Mouse (Mus musculus): ENCODE measurements around the gene Depdc7. TPM values are rescaled to one million over a fixed set of nuclear protein-coding genes. Genes with fewer than 3 reads are reported as not detected.

The Depdc7 gene
- total and polyA plus RNA-seq, 2 experiments from 2014 or later = 0.90 to 2.3 TPM

DNA sequence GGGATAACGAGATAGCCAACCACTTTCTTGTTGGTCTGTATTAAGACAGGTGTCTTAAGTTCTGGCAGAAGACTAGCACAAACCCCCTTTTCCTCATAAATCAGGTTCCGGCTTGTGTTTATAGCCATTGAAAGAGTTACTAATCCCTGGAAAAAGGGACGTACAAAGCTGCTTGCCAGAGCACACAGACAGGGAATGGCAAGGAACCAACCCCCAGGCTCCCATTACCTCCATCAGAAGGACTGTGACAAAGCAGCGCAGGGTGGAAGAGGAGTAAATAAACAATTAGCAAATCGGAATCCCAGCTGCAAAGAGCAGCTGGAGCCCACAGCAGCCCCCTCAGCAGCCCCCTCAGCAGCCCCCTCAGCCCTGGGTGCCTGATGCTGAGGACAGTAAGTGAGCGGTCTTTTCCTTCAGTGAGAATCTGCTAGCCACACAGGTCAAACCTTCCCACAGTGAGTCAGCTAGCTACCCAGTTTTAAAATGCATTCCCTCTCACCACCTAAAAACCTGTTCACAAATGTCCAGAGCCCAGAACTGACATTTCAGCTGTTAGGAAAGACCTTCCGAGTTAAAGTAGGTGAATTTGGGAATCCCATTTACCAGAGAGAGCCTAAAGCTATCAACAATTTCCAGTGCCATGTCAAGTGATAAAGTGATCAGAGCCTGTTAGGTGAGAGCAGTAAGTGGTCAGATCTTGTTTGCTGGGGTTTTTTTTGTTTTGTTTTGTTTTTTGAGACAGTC lies 1.5 kb downstream of the Depdc7 start:
- no peak overlapping the region for H3K27ac ChIP-seq (ENCODE audit: low read depth, low read length)
- no peak for DNase-seq (ENCODE audit: low spot score)
- no peak overlapping the region for H3K4me2 ChIP-seq (ENCODE audit: low read depth, low read length, poor library complexity, severe bottlenecking)
- WGBS = 35% methylated on average over 7 of the region's 7 CpGs
- peaks cover 8% of the 10 kb centered on the region; the same call in 1 of the 2 replicates for H3K27me3 ChIP-seq (ENCODE audit: insufficient read depth, low read length)
- H3K36me3 ChIP-seq (ENCODE audit: insufficient read depth, low read length) = no peaks in the 10 kb centered on the region
- H3K4me1 ChIP-seq (ENCODE audit: insufficient read depth, low read length) = peaks cover 5% of the 10 kb centered on the region; the same call in 1 of the 2 replicates
- no peak for ATAC-seq (ENCODE audit: low FRiP score)
- H3K4me3 ChIP-seq (ENCODE audit: low read depth, low read length) = no peak overlapping the region
- H3K9me3 ChIP-seq (ENCODE audit: low read length) = no peaks in the 10 kb centered on the region
- no peak for TF ChIP-seq CTCF (IDR thresholded peaks at IDR 0.05)
- no peak overlapping the region for H3K9ac ChIP-seq (replicated peaks; ENCODE audit: low read length, poor library complexity, severe bottlenecking)

DNA sequence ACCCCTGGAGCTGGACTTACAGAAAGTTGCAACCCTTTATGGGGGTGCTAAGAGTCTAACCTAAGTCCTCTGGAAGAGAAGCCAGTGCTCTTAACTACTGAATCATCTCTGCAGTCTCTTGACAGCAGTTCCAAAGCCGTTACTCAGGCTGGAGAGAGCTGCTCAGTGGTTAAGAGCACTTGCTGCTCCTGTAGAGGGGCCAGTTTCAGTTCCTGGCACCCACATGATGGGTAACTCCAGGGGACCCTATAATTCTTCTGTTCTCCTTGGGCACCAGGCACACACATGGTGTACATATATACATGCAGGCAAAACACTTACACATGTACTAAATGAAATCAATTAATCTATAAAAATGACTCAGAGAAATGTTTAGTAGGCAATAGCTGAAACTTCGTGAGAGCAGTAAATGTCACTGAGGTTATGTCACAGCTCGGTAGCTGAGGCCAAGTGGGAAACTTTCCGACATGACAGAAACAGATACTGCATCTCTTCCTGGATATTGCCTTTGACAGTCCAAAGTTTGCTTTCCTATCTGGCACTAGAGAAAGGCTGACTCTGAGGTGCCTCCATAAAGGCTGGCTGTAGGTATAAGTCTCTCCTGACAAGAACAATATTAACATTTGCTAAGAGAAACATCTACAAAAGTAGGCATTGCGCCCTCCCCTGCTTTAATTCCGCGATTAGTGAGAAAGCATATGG lies 2.3 kb downstream of the Depdc7 start:
- Histone ChIP-seq H3K4me1 (ENCODE audit: insufficient read depth, low read length) (peaks cover 5% of the 10 kb centered on the region; the same call in 1 of the 2 replicates), H3K27ac (ENCODE audit: low read depth, low read length) (no peak overlapping the region), H3K4me3 (ENCODE audit: low read depth, low read length) (no peak overlapping the region), H3K9me3 (ENCODE audit: low read length) (no peaks in the 10 kb centered on the region), H3K27me3 (ENCODE audit: insufficient read depth, low read length) (peaks cover 8% of the 10 kb centered on the region; the same call in 1 of the 2 replicates), H3K36me3 (ENCODE audit: insufficient read depth, low read length) (no peaks in the 10 kb centered on the region), H3K9ac (replicated peaks; ENCODE audit: low read length, poor library complexity, severe bottlenecking) (no peak overlapping the region), H3K4me2 (ENCODE audit: low read depth, low read length, poor library complexity, severe bottlenecking) (no peak overlapping the region)
- WGBS = 64% methylated on average over 7 of the region's 7 CpGs
- no peak for TF ChIP-seq CTCF (IDR thresholded peaks at IDR 0.05)
- ATAC-seq (ENCODE audit: low FRiP score) (no peak), DNase-seq (ENCODE audit: low spot score) (no peak)

DNA sequence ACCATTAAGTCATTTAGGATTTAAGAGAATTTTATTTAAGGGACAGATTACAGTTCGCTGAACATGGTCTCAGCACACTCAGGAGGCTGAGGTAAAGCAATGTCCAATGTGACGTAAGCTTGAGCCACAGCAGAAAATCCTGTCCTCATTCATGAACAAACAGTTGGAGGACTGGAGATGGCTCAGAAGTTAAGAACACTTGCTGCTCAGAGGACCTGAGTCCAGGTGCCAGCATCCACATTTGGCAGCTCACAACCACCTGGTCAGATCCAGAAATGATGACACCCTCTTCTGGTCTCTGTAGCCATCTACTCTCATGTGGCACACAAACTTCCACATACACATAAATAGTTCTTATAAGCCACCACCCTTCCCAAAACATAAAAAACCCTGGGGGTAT lies 3.0 kb downstream of the Depdc7 start:
- Histone ChIP-seq H3K9ac (replicated peaks; ENCODE audit: low read length, poor library complexity, severe bottlenecking) (no peak overlapping the region), H3K9me3 (ENCODE audit: low read length) (no peaks in the 10 kb centered on the region), H3K27ac (ENCODE audit: low read depth, low read length) (no peak overlapping the region), H3K4me3 (ENCODE audit: low read depth, low read length) (no peak overlapping the region), H3K4me2 (ENCODE audit: low read depth, low read length, poor library complexity, severe bottlenecking) (no peak overlapping the region), H3K4me1 (ENCODE audit: insufficient read depth, low read length) (peaks cover 5% of the 10 kb centered on the region; the same call in 1 of the 2 replicates), H3K27me3 (ENCODE audit: insufficient read depth, low read length) (peaks cover 8% of the 10 kb centered on the region; the same call in 1 of the 2 replicates), H3K36me3 (ENCODE audit: insufficient read depth, low read length) (no peaks in the 10 kb centered on the region)
- 95% methylated on average over 2 of the region's 2 CpGs for WGBS
- ATAC-seq (ENCODE audit: low FRiP score) (no peak), DNase-seq (ENCODE audit: low spot score) (no peak)
- TF ChIP-seq CTCF (IDR thresholded peaks at IDR 0.05) = no peak

DNA sequence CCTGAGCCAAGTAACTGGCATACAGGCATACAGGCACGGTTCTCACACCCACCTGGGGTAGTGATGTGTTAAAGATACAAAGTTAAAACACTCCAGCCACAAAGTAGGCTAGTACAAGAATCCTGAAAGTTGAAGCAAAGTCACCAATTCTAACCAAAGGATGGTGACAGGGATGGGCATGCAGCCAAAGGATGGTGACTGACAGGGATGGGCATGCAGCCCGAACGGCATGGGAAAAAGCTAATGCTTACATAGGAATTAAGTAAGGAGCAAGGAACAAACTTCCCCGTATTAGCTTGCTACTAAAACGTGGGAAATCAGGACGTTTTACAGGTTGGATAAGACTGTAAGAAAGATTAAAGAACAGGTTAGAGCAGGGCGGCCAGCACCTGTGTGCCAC lies 6.4 kb downstream of the Depdc7 start:
- no peaks in the 10 kb centered on the region for H3K36me3 ChIP-seq (ENCODE audit: insufficient read depth, low read length)
- no peaks in the 10 kb centered on the region for H3K9me3 ChIP-seq (ENCODE audit: low read length)
- H3K27me3 ChIP-seq (ENCODE audit: insufficient read depth, low read length) = peaks cover 7% of the 10 kb centered on the region; the same call in 1 of the 2 replicates
- no peaks in the 10 kb centered on the region for H3K4me1 ChIP-seq (ENCODE audit: insufficient read depth, low read length)
- ATAC-seq (ENCODE audit: low FRiP score) (no peak), DNase-seq (ENCODE audit: low spot score) (peak; percentile 15)
- H3K4me2 ChIP-seq (ENCODE audit: low read depth, low read length, poor library complexity, severe bottlenecking) = no peak overlapping the region
- H3K9ac ChIP-seq (replicated peaks; ENCODE audit: low read length, poor library complexity, severe bottlenecking) = no peak overlapping the region
- no peak overlapping the region for H3K27ac ChIP-seq (ENCODE audit: low read depth, low read length)
- 66% methylated on average over 7 of the region's 7 CpGs for WGBS
- TF ChIP-seq CTCF (IDR thresholded peaks at IDR 0.05) = no peak
- no peak overlapping the region for H3K4me3 ChIP-seq (ENCODE audit: low read depth, low read length)

DNA sequence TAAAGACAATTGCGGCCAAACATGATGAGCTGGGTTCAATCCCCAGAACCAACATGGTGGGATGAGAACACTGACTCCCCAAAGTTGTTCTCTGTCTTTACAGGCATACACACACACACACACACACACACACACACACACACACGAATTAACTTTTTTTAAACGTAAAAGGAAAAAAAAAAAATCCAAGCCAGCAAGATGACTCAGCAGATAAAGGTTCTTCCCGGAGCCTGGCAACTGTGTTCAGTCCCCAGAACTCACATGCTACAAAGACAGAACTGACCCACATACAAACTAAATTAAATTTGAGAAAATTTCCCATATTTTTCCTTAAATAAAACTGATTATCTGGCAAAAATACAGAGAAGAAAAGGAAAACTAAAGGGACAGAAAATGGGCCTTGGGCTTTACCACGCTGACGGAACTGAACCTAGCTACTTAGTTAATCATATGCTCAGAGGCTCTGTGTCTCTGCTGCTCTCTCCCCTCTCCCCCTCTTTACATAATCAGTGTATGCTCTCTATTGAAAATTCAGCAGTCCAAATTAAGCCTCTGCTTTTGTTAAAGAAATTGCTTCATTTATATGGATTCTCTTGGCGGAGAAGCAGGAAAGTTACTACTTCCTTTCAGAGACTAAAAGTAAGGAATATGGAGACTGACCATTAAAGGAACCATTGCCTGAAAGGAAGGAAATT lies 10.0 kb downstream of the Depdc7 start:
- no peak overlapping the region for H3K9ac ChIP-seq (replicated peaks; ENCODE audit: low read length, poor library complexity, severe bottlenecking)
- no peak overlapping the region for H3K4me3 ChIP-seq (ENCODE audit: low read depth, low read length)
- H3K4me2 ChIP-seq (ENCODE audit: low read depth, low read length, poor library complexity, severe bottlenecking) = no peak overlapping the region
- DNase-seq (ENCODE audit: low spot score) (no peak), ATAC-seq (ENCODE audit: low FRiP score) (no peak)
- no peak for TF ChIP-seq CTCF (IDR thresholded peaks at IDR 0.05)
- H3K27me3 ChIP-seq (ENCODE audit: insufficient read depth, low read length) = no peaks in the 10 kb centered on the region
- H3K27ac ChIP-seq (ENCODE audit: low read depth, low read length) = no peak overlapping the region
- no peaks in the 10 kb centered on the region for H3K4me1 ChIP-seq (ENCODE audit: insufficient read depth, low read length)
- 70% methylated on average over 7 of the region's 7 CpGs for WGBS
- no peaks in the 10 kb centered on the region for H3K36me3 ChIP-seq (ENCODE audit: insufficient read depth, low read length)
- H3K9me3 ChIP-seq (ENCODE audit: low read length) = no peaks in the 10 kb centered on the region

Data from midbrain, postnatal 0 days (tissue).